Mouse (Mus musculus) kidney, adult 11 months (tissue): ENCODE measurements around the gene Iglon5.

ENCODE experiments used
- DNase-seq: peaks from one replicate; pipeline ENCODE4 v3.0.0; 2022

Gene Iglon5

DNA sequence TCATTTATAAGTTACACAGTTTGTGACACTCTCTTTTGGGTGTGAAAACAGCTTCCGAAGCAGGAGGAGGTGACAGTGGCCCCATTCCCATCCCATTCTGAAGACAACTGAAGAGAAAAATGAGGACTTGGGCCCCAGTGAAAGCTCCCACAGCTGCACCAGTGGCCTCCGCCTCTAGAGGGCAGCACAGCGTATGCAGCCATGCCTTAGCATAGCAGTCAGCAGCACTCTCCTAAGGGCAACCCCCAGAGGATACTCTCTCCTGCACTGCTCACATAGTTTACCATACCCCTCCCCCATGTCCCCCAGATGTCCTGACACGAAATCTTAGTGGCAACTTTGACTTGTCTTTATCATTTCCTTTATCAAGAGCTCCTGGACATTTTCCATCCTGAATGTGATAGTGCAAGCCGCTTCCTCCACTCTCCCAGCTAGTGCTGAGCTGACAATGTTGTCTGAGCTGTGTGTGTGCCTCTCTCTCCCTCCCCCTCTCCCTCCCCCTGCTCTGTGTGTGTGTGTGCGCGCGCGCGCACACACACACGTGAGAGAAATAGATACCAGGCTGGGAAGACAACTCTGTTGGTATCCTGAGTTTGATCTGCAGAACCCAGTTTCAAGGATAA is 66.8 kb downstream of the Iglon5 start:
- DNase-seq = peak; percentile 76
